Mouse (Mus musculus) forebrain, embryonic 16.5 days (tissue): ENCODE data around the gene Dppa2. TPM values are rescaled to one million over a fixed set of nuclear protein-coding genes. Genes with fewer than 3 reads are reported as not detected.
"Not testable (repeated sequence)": the region's sequence is repeated elsewhere in the genome, so short reads cannot be mapped to it uniquely, and the experiment has no call there.

ENCODE experiments used
- ATAC-seq: fragments of 200-750 bp; cut with Nextera tagmentation; 2 replicates; pipeline ENCODE4 v1.8.0; 2017; ENCODE audit warnings: mild to moderate bottlenecking, moderate library complexity
- H3K27ac ChIP-seq: fragments of 300-500 bp; sonication (generic); 2 replicates; pipeline ENCODE4 v1.5.1; 2014; ENCODE audit warnings: low read length, control low read depth
- H3K27me3 ChIP-seq: fragments of 300-500 bp; sonication (generic); replicated peaks from 2 replicates; pipeline ENCODE4 v1.6.1; 2014; ENCODE audit warnings: low read length; ENCODE audit not compliant: control insufficient read depth, insufficient read depth
- H3K36me3 ChIP-seq: fragments of 300-500 bp; sonication (generic); 2 replicates; pipeline ENCODE4 v1.6.1; 2014; ENCODE audit not compliant: control insufficient read depth, insufficient read depth
- H3K4me1 ChIP-seq: fragments of 300-500 bp; sonication (generic); replicated peaks from 2 replicates; pipeline ENCODE4 v1.6.1; 2014; ENCODE audit warnings: low read length; ENCODE audit not compliant: control insufficient read depth, insufficient read depth
- H3K4me2 ChIP-seq: fragments of 300-500 bp; sonication (generic); 2 replicates; pipeline ENCODE4 v1.6.1; 2014; ENCODE audit warnings: mild to moderate bottlenecking, low read length, control low read depth
- H3K4me3 ChIP-seq: fragments of 300-500 bp; sonication (generic); replicated peaks from 2 replicates; pipeline ENCODE4 v1.5.1; 2014; ENCODE audit warnings: mild to moderate bottlenecking, low read length, control low read depth
- H3K9ac ChIP-seq: fragments of 300-500 bp; sonication (generic); replicated peaks from 2 replicates; pipeline ENCODE4 v1.6.1; 2014; ENCODE audit warnings: low read depth, low read length, control low read depth
- H3K9me3 ChIP-seq: fragments of 300-500 bp; sonication (generic); 2 replicates; pipeline ENCODE4 v1.6.1; 2016; ENCODE audit warnings: low read length; ENCODE audit not compliant: control insufficient read depth
- WGBS: fragments of 180-500 bp; shearing (Covaris S2); extraction: QIAGEN DNeasy Blood & Tissue Kit; methylation state at CpG from one replicate; pipeline ENCODE4 v1.1.7; 2014; 5-methylcytosine and 5-hydroxymethylcytosine counted together
- polyA plus RNA-seq: library from polyadenylated mRNA; unstranded; fragments of >200 nt; fragmentation: Nextera tagmentation; extraction: Ambion mirVana; gene quantifications from 2 replicates; pipeline ENCODE4 v1.2.1, GENCODE M21; 2015

Gene Dppa2
- polyA plus RNA-seq, 1 experiment from 2014 or later = not detected

GRCm38 (mm10) chr16:48297384-48298136 lies 6.1 kb upstream of the Dppa2 start:
- Histone ChIP-seq H3K4me1 (no peaks in the 10 kb centered on the region), H3K4me2 (no peak overlapping the region), H3K27ac (no peak overlapping the region), H3K4me3 (no peak overlapping the region), H3K27me3 (no peaks in the 10 kb centered on the region), H3K9me3 (no peaks in the 10 kb centered on the region), H3K36me3 (no peaks in the 10 kb centered on the region), H3K9ac (no peak overlapping the region)
- WGBS = 87% methylated on average over 14 of the region's 14 CpGs
- ATAC-seq = no peak

- H3K27me3 ChIP-seq = no peaks in the 10 kb centered on the region
- WGBS = 94% methylated on average over 3 of the region's 3 CpGs
- no peak overlapping the region for H3K4me2 ChIP-seq
- H3K4me1 ChIP-seq = no peaks in the 10 kb centered on the region
- no peaks in the 10 kb centered on the region for H3K36me3 ChIP-seq
- H3K27ac ChIP-seq = no peak overlapping the region
- no peak overlapping the region for H3K9ac ChIP-seq
- H3K4me3 ChIP-seq = no peak overlapping the region
- no peak for ATAC-seq
- H3K9me3 ChIP-seq = no peaks in the 10 kb centered on the region
Observed at GRCm38 (mm10) chr16:48299884-48300283, 3.8 kb upstream of the Dppa2 start.

GRCm38 (mm10) chr16:48303983-48304382 lies 275 bp downstream of the Dppa2 start:
- ATAC-seq = no peak

GRCm38 (mm10) chr16:48308916-48309315 lies 5.2 kb downstream of the Dppa2 start:
- not testable (repeated sequence) for H3K36me3 ChIP-seq, H3K4me2 ChIP-seq, H3K9me3 ChIP-seq, ATAC-seq, H3K9ac ChIP-seq, H3K4me1 ChIP-seq, H3K27me3 ChIP-seq, H3K4me3 ChIP-seq, H3K27ac ChIP-seq
- 96% methylated on average over 10 of the region's 10 CpGs for WGBS

More at GRCm38 (mm10) chr16:48303983-48304382, 275 bp downstream of the Dppa2 start:
- 94% methylated on average over 3 of the region's 3 CpGs for WGBS
- Histone ChIP-seq H3K4me3 (no peak overlapping the region), H3K4me2 (no peak overlapping the region), H3K27ac (no peak overlapping the region), H3K4me1 (no peaks in the 10 kb centered on the region), H3K9me3 (no peaks in the 10 kb centered on the region), H3K36me3 (no peaks in the 10 kb centered on the region), H3K27me3 (no peaks in the 10 kb centered on the region), H3K9ac (no peak overlapping the region)

GRCm38 (mm10) chr16:48309912-48310630 lies 6.4 kb downstream of the Dppa2 start:
- Histone ChIP-seq H3K9ac (no peak overlapping the region), H3K27me3 (no peaks in the 10 kb centered on the region), H3K27ac (no peak overlapping the region), H3K36me3 (no peaks in the 10 kb centered on the region), H3K9me3 (no peaks in the 10 kb centered on the region), H3K4me3 (no peak overlapping the region), H3K4me1 (no peaks in the 10 kb centered on the region), H3K4me2 (no peak overlapping the region)
- 70% methylated on average over 12 of the region's 12 CpGs for WGBS
- no peak for ATAC-seq

- Histone ChIP-seq H3K4me2 (no peak overlapping the region), H3K27ac (no peak overlapping the region), H3K27me3 (no peaks in the 10 kb centered on the region), H3K4me1 (no peaks in the 10 kb centered on the region), H3K9ac (no peak overlapping the region), H3K36me3 (no peaks in the 10 kb centered on the region), H3K9me3 (no peaks in the 10 kb centered on the region), H3K4me3 (no peak overlapping the region)
- no peak for ATAC-seq
- 86% methylated on average over 3 of the region's 3 CpGs for WGBS
Observed at GRCm38 (mm10) chr16:48315294-48315693, 11.6 kb downstream of the Dppa2 start.

GRCm38 (mm10) chr16:48320781-48321180 lies 17.1 kb downstream of the Dppa2 start:
- Histone ChIP-seq H3K4me3 (no peak overlapping the region), H3K4me2 (no peak overlapping the region), H3K4me1 (no peaks in the 10 kb centered on the region), H3K36me3 (no peaks in the 10 kb centered on the region), H3K27me3 (no peaks in the 10 kb centered on the region), H3K9me3 (no peaks in the 10 kb centered on the region), H3K27ac (no peak overlapping the region), H3K9ac (no peak overlapping the region)
- WGBS = 92% methylated on average over 6 of the region's 6 CpGs
- ATAC-seq = no peak

- no peak overlapping the region for H3K4me2 ChIP-seq
- peak; percentile 59 for ATAC-seq
- no peaks in the 10 kb centered on the region for H3K36me3 ChIP-seq
Observed at GRCm38 (mm10) chr16:48323133-48323532, 19.4 kb downstream of the Dppa2 start.

GRCm38 (mm10) chr16:48323602-48324345 lies 20.1 kb downstream of the Dppa2 start:
- WGBS = 85% methylated on average over 8 of the region's 8 CpGs
- Histone ChIP-seq H3K4me2 (no peak overlapping the region), H3K4me1 (no peaks in the 10 kb centered on the region), H3K27ac (no peak overlapping the region), H3K27me3 (no peaks in the 10 kb centered on the region), H3K9me3 (no peaks in the 10 kb centered on the region), H3K9ac (no peak overlapping the region), H3K4me3 (no peak overlapping the region), H3K36me3 (no peaks in the 10 kb centered on the region)
- peak; percentile 61; the same call in 1 of the 2 replicates for ATAC-seq

More at GRCm38 (mm10) chr16:48323133-48323532, 19.4 kb downstream of the Dppa2 start:
- Histone ChIP-seq H3K27ac (no peak overlapping the region), H3K4me1 (no peaks in the 10 kb centered on the region), H3K9ac (no peak overlapping the region), H3K27me3 (no peaks in the 10 kb centered on the region), H3K9me3 (no peaks in the 10 kb centered on the region), H3K4me3 (no peak overlapping the region)
- WGBS = 63% methylated on average over 6 of the region's 6 CpGs
